In the genomic region with DNA sequence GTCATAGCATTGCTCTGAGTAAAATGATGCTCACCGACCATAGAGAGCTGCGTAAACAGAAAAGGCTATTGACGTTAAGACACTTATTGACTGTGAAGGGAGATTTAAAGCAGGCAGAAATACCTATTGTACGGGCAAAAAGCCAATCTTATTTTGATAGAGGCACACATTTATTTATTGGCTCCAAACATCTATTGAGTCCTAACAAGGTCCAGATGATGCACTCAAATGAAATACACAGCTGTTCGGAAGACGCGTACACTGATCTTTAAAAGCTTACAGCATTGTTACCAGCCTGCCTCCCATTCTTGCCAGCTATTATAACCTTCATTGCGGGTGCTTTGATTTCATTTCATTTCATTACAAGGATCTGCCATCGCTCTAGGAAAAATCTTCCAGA, we compare ENCODE assay signal across 31 mouse cellular contexts.
"Had no signal": no experiment of that assay in that cellular context is flagged by ENCODE, and none has a peak within 500 bp of the region (broad histone marks: within the 10 kb centered on the region; RNA-seq: fewer than 3 reads in every experiment).

No protein-coding gene starts in this region.

- H3K9ac ChIP-seq: limb, embryonic 12.5 days; limb, embryonic 13.5 days; limb, embryonic 15.5 days; liver, embryonic 12.5 days; liver, embryonic 13.5 days; liver, embryonic 14.5 days; liver, embryonic 15.5 days; liver, postnatal 0 days; lung, embryonic 14.5 days; lung, embryonic 15.5 days; midbrain, embryonic 12.5 days; midbrain, embryonic 13.5 days; midbrain, embryonic 15.5 days; neural tube, embryonic 12.5 days; neural tube, embryonic 13.5 days had no signal

- H3K9me3 ChIP-seq: limb, embryonic 12.5 days; limb, embryonic 15.5 days; liver, embryonic 12.5 days; liver, embryonic 13.5 days; liver, embryonic 15.5 days; lung, embryonic 15.5 days; midbrain, embryonic 10.5 days; midbrain, embryonic 12.5 days; midbrain, embryonic 13.5 days; midbrain, embryonic 15.5 days; neural tube, embryonic 12.5 days; neural tube, embryonic 13.5 days had no signal

- H3K4me1 ChIP-seq: liver, embryonic 12.5 days; liver, embryonic 13.5 days; liver, embryonic 15.5 days; lung, embryonic 15.5 days; megakaryocyte, embryonic 14.5 days; midbrain, embryonic 10.5 days; midbrain, embryonic 12.5 days; midbrain, embryonic 15.5 days had no signal

- H3K27me3 ChIP-seq: limb, embryonic 12.5 days; limb, embryonic 13.5 days; limb, embryonic 15.5 days; liver, embryonic 12.5 days; liver, embryonic 13.5 days; liver, embryonic 15.5 days; lung, embryonic 15.5 days; megakaryocyte, embryonic 14.5 days; midbrain, embryonic 12.5 days; midbrain, embryonic 13.5 days; midbrain, embryonic 15.5 days; neural tube, embryonic 12.5 days; neural tube, embryonic 13.5 days had no signal

- DNase-seq: left cerebral cortex, postnatal 4 days; liver; liver, embryonic 13.5 days; liver, postnatal 0 days; lung, adult 18-20 months; lung, adult 2 months; lung, embryonic 14.5 days; lung, postnatal 10 days; lung, postnatal 14 days; lung, postnatal 36 days; lung, postnatal 4 days had no signal

- ATAC-seq: liver, embryonic 12.5 days; liver, postnatal 0 days; lung, postnatal 0 days; midbrain, embryonic 13.5 days; midbrain, embryonic 15.5 days; midbrain, embryonic 16.5 days had no signal

- H3K4me2 ChIP-seq: limb, embryonic 12.5 days; limb, embryonic 13.5 days; limb, embryonic 15.5 days; liver, embryonic 11.5 days; liver, embryonic 12.5 days; liver, embryonic 13.5 days; liver, embryonic 15.5 days; lung, embryonic 14.5 days; lung, embryonic 15.5 days; midbrain, embryonic 12.5 days; midbrain, embryonic 13.5 days; midbrain, embryonic 15.5 days; neural tube, embryonic 12.5 days; neural tube, embryonic 13.5 days had no signal

- H3K4me3 ChIP-seq: left cerebral cortex, adult 2 months; limb, embryonic 12.5 days; limb, embryonic 13.5 days; limb, embryonic 15.5 days; liver, embryonic 12.5 days; liver, embryonic 13.5 days; liver, embryonic 15.5 days; lung, embryonic 15.5 days; megakaryocyte, embryonic 14.5 days; midbrain, embryonic 10.5 days; midbrain, embryonic 12.5 days; midbrain, embryonic 13.5 days; midbrain, embryonic 15.5 days; myocyte; neural tube, embryonic 12.5 days; neural tube, embryonic 13.5 days had no signal

- H3K27ac ChIP-seq: left cerebral cortex, adult 2 months; limb, embryonic 12.5 days; limb, embryonic 13.5 days; limb, embryonic 15.5 days; liver, embryonic 12.5 days; liver, embryonic 13.5 days; liver, embryonic 14.5 days; liver, embryonic 15.5 days; lung, embryonic 15.5 days; macrophage; midbrain, embryonic 10.5 days; midbrain, embryonic 12.5 days; midbrain, embryonic 13.5 days; midbrain, embryonic 15.5 days; neural tube, embryonic 12.5 days; neural tube, embryonic 13.5 days had no signal

- H3K36me3 ChIP-seq: limb, embryonic 12.5 days; limb, embryonic 13.5 days; limb, embryonic 15.5 days; liver, embryonic 12.5 days; liver, embryonic 13.5 days; liver, embryonic 15.5 days; lung, embryonic 15.5 days; midbrain, embryonic 10.5 days; midbrain, embryonic 12.5 days; midbrain, embryonic 13.5 days; midbrain, embryonic 15.5 days; neural tube, embryonic 12.5 days; neural tube, embryonic 13.5 days had no signal
